Mouse (Mus musculus): ENCODE data around the gene Cd47. TPM values are rescaled to one million over a fixed set of nuclear protein-coding genes. Genes with fewer than 3 reads are reported as not detected.

The Cd47 gene
- total RNA-seq, 2 experiments from 2014 or later, result 223 to 229 TPM

- no peak for DNase-seq
Observed at GRCm38 (mm10) chr16:49915532-49916476, 115.5 kb downstream of the Cd47 start.

DNA sequence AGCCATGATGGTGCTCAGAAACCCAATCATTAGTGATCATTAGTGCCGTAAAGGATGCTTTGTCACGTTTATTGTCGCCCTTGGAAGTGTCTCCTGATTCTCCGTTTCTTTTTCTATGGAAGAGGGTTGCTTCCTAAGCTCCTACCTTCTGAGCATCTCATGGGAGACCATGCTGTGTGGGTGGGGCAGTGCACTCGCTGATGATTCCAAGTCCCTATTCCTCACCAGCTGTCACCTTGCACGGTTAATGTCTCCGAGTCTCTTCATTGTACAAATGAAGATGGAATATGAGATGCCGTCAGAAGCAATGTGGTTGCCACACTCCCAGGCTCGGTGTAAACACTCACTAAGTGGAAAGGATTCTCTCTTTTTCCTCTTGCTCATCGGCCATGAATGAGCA lies 119.9 kb downstream of the Cd47 start:
- no peak for DNase-seq

DNA sequence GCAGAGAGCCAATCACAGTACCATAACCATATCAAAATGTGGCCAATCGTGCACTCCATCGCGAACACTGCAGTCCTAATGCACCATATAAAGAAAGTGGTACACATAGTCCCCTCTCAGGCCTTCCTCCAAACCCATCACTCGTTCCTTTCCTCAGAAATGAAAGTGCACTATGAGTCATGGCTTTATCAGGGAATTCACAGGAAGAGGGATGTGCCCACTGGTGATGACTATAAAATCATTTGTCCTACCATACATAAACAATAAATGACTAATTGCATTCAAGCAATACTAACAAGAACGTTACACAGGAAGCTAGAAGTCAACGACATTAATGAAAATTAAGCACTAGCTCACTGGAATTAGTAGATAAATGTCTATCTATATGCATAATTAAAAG lies 121.3 kb downstream of the Cd47 start:
- no peak for DNase-seq

- no peak for DNase-seq
Observed at GRCm38 (mm10) chr16:49922098-49922497, 121.8 kb downstream of the Cd47 start.

DNA sequence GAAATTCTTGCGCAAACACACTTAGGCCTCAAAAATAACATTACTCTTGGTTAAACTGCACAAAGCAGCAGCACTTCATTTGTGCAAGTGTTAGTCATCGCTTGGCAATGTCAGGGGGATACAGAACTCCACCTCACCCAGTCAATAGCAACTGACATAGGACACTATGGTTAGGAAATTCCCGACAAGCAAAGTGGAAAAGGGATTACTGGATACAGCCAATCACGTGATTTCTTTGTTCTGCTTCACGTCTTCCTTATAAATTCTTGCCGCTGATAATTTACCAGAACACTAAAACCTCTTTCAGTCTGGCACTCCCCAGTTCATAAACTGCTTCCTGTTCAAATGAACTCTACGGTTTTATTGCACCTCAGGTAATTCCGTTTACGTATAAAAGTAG lies 123.4 kb downstream of the Cd47 start:
- DNase-seq, result no peak

DNA sequence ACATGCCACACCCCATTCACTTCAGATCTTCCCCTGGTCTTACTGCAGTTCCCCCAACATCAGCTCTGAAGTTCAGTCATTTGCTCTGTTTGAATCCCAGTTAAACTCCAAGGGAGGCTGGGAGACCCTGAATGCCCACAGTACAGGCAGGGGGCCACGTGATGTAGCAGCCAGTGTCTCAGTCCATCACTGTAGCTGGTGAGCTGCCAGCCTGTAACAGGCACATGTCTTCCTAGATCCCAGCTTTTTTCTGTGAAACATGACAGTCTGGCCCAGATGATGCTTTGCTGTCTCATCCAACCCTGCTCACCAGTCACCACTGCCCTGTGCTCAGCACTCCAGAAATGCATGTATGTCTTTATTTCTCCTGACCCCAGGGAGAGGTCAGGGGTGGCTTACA lies 124.6 kb downstream of the Cd47 start:
- DNase-seq, result no peak

- no peak for DNase-seq
Observed at GRCm38 (mm10) chr16:49933274-49933673, 132.9 kb downstream of the Cd47 start.

GRCm38 (mm10) chr16:49936008-49936443 lies 135.7 kb downstream of the Cd47 start:
- no peak for DNase-seq

DNA sequence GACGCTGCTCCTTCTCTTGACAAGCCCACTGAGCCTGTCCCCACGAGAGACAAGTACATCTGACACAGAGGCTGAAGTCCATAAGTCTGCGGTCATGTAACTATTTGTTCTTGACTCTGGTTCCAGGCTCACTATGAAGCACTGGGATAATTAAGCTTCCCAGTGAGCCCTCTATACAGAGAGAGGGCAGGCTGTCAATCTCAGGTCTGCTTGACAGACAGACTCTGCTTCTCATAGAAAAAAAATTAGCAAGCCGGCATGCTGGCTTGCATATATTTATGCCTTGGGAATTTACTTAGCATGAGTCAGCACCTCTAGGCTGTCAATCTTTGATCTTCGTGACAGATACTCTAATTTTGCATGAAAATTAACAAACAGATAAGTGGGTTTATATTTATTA lies 136.5 kb downstream of the Cd47 start:
- no peak for DNase-seq

DNA sequence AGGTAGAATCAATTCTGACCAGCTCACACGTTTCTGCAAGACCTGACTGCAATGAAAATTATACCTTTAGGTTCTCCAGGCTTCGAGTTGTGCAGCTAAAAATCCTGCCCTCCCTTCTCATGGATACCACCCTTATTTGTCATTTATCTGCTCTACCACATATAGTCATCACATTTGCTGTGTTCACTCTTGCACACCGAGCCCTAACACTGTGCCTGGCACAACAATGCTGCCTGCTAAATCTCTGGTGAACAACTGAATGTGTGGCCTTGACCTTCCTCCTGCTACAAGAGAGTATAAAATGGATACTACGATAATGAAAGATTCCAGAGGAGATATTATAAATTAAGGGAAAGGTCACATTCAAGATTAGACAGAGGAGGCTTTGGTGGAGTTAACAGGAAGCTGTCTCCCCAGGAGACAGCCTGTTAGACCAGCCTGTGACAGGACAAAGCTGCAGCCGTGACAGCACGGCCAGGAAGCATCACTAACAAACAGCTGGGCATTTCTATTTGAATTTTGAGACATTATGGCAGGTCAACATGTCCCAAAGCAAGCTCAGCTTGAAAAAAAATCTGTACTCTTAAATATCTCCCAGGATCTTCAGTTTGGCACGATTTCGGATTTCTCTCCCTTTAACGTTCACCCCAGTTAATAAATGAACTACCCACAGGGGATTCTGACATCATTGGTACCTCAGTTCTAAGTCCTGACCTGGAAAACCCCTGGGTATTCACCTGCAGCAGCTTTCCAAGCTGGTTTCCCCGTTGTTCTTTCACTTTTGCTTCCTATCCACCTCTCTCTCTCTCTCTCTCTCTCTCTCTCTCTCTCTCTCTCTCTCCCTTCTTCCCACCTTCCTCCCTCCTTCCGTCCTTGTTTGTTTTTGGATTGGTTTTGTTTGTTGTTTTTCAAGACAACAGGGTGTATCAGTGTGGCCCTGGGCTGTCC lies 137.2 kb downstream of the Cd47 start:
- DNase-seq, result no peak

- DNase-seq, result no peak
Observed at GRCm38 (mm10) chr16:49938483-49939301, 138.4 kb downstream of the Cd47 start.

- no peak for DNase-seq
Observed at GRCm38 (mm10) chr16:49939376-49939775, 139.0 kb downstream of the Cd47 start.

DNA sequence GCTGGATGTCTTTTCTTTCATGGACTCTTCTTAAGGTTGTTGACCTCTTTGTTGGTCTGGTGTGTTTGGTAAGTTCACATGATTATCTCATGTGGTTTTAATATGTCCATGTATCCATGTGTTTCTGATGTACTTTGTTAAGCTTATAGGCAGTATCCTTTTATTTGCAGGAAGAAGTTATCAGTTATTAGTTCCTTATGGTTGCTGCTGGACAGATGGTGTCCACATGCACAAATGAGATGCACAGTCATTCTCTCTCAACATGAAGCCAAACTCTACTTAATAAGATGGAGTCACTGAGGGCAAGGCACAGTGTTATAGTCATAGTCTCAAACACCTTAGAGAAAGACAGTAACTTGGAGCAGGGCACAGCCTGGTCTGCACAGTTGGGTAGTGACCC lies 140.1 kb downstream of the Cd47 start:
- no peak for DNase-seq

- DNase-seq, result no peak
Observed at GRCm38 (mm10) chr16:49941031-49941430, 140.7 kb downstream of the Cd47 start.

GRCm38 (mm10) chr16:49943726-49944125 lies 143.4 kb downstream of the Cd47 start:
- DNase-seq, result no peak

DNA sequence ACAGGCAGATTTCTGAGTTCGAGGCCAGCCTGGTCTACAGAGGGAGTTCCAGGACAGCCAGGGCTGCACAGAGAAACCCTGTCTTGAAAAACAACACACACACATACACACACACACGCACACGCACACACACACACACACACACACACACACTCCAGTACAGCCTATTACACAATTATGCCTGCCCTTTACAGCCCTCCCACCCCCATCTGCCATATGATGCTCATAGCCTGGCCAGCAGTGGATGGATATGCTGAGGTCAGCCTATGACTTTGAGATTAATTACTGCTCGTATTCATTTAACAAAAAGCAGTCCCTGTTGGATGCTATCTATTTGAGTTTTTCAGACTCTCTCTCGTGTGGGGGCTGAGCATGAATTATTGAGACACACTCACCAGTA lies 144.8 kb downstream of the Cd47 start:
- no peak for DNase-seq

DNA sequence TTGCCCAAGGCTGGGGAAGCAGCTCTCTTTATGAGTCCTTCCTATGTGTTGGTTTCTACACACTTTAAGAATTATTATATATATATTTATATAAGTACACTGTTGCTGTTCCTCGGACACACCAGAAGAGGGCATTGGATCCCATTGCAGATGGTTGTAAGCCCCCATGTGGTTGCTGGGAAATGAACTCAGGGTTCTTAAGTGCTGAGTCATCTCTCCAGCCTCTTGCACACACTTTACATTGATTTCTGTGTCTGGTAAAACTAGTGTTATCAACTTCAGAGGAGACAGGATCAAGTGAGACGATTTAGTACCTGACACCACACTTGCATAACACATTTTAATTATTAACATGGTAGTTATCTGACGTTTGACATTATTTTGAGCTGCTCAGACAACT lies 146.7 kb downstream of the Cd47 start:
- no peak for DNase-seq

- DNase-seq, result no peak
Observed at GRCm38 (mm10) chr16:49947610-49948009, 147.3 kb downstream of the Cd47 start.

DNA sequence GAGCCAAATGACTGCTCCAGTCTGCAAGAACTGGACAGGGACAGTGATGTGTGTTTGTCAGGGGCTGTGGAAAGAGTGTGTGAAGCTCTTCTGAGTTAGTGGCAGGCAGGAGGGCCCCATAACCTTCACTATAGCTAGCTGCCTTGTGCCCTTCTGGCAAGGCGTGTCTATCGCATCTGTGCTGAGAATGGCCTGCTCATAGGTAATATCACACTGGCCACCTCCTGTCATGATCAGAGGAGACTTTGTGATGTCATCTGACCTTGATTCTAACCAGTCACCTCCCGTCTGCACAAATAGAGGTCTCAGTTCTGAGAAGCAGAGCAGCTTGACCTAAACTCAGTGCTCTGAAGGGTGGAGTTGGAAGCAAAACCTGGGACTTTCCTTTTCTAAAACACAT lies 148.0 kb downstream of the Cd47 start:
- DNase-seq, result no peak

DNA sequence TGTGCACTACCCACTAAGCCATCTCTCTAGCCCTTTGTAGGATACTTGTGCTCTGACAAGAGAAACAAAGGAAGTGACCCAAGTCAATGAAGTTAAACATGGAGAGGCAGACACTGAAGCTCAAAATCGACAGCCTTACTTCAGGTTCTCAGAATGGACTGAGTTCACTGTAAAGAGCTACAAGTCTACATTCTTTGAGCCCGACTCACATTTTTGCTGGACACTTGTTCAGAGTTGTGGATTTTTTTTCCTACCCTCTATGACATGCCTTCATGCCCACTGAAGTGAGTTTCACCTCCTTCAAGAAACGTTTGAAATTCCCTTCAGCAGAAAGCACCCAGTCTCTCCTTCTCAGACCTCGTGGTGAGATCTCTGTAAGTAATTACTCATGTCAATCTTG lies 148.9 kb downstream of the Cd47 start:
- DNase-seq, result no peak

DNA sequence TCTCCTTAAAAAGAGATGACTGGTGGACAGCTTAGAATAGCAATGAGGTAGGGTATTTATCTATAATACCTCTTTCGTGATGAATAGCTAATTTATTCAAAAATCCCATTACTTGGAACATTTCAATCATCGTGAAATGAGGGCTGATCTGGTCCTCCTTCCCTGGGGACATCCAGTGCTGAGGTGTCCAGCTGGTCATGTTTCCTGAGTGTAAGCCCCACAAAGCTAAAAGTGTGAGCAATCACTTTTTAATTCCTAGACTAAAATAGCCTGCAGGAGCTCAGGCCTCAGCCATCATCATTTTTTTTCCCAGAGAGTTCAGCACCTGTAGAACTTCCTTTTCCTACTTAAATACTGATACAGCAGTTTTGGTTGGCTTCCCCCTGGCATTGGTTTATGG lies 150.0 kb downstream of the Cd47 start:
- DNase-seq, result no peak

DNA sequence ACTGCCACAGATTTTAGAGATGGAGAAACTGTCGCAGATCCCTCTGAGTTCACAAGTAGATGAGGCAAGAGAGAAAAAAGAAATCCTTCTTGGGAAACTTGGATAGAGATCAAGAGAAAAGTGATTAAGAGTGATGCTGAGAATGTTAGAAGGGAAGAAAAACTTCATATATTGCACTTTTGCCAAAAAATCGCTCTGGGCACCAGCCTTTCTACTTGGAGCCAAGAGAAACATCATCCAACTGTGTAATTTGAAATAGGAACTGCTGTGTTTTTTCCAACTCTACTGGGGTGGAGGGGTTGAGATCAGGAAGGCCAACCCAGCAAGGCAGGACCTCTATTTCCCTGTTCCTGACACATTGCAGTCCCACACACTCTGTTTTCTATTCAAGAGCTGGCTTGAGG lies 151.0 kb downstream of the Cd47 start:
- DNase-seq, result no peak

Measured in layer of hippocampus, postnatal 36 days (tissue).